Mouse (Mus musculus) limb, embryonic 11.5 days (tissue): Measurements from ENCODE around the gene Mrpl53. TPM values are rescaled to one million over a fixed set of nuclear protein-coding genes. Genes with fewer than 3 reads are reported as not detected.

Experiments used
- ATAC-seq: fragments of 200-750 bp; cut with Nextera tagmentation; 2 replicates; pipeline ENCODE4 v1.8.0; 2017; ENCODE audit warnings: low read depth; ENCODE audit not compliant: insufficient number of reproducible peaks, low FRiP score, low TSS enrichment
- DNase-seq: peaks from one replicate; pipeline ENCODE4 v3.0.0-alpha.2; 2015; ENCODE audit warnings: low spot score
- H3K27ac ChIP-seq: fragments of 300-500 bp; sonication (generic); replicated peaks from 2 replicates; pipeline ENCODE4 v1.5.1; 2014; ENCODE audit warnings: low read depth, mild to moderate bottlenecking, low read length
- H3K27me3 ChIP-seq: fragments of 300-500 bp; sonication (generic); 2 replicates; pipeline ENCODE4 v1.6.1; 2014; ENCODE audit warnings: mild to moderate bottlenecking, low read length, mixed read lengths; ENCODE audit not compliant: control insufficient read depth, insufficient read depth
- H3K36me3 ChIP-seq: fragments of 300-500 bp; sonication (generic); 2 replicates; pipeline ENCODE4 v1.6.1; 2014; ENCODE audit warnings: mild to moderate bottlenecking, low read length, moderate library complexity, mixed read lengths; ENCODE audit not compliant: control insufficient read depth, insufficient read depth
- H3K4me1 ChIP-seq: fragments of 300-500 bp; sonication (generic); 2 replicates; pipeline ENCODE4 v1.6.1; 2014; ENCODE audit warnings: low read length, mixed read lengths; ENCODE audit not compliant: control insufficient read depth, insufficient read depth
- H3K4me2 ChIP-seq: fragments of 300-500 bp; sonication (generic); 2 replicates; pipeline ENCODE4 v1.6.1; 2014; ENCODE audit warnings: low read depth, mild to moderate bottlenecking, moderate library complexity; ENCODE audit not compliant: severe bottlenecking
- H3K4me3 ChIP-seq: fragments of 300-500 bp; sonication (generic); 2 replicates; pipeline ENCODE4 v1.5.1; 2014; ENCODE audit warnings: low read depth, low read length
- H3K9ac ChIP-seq: fragments of 300-500 bp; sonication (generic); 2 replicates; pipeline ENCODE4 v1.6.1; 2014; ENCODE audit warnings: mild to moderate bottlenecking, low read length
- H3K9me3 ChIP-seq: fragments of 300-500 bp; sonication (generic); 2 replicates; pipeline ENCODE4 v1.6.1; 2016; ENCODE audit warnings: low read length; ENCODE audit not compliant: control insufficient read depth
- WGBS: fragments of 180-500 bp; shearing (Covaris S2); extraction: QIAGEN DNeasy Blood & Tissue Kit; methylation state at CpG from one replicate; pipeline ENCODE4 v1.1.7; 2014; 5-methylcytosine and 5-hydroxymethylcytosine counted together
- polyA plus RNA-seq: library from polyadenylated mRNA; unstranded; fragments of >200 nt; fragmentation: Nextera tagmentation; extraction: Ambion mirVana; gene quantifications from 2 replicates; pipeline ENCODE4 v1.2.1, GENCODE M21; 2014

The Mrpl53 gene
- polyA plus RNA-seq, result 140 and 141 TPM in 2 replicates

GRCm38 (mm10) chr6:83108762-83109668 lies at the start of gene Mrpl53:
TSS of gene Mrpl53 (plus strand) at chr6:83109040.
- under 1% methylated on average over 76 of the region's 76 CpGs for WGBS
- peak within 1 kb of the TSS; percentile 91 for H3K9ac ChIP-seq

DNA sequence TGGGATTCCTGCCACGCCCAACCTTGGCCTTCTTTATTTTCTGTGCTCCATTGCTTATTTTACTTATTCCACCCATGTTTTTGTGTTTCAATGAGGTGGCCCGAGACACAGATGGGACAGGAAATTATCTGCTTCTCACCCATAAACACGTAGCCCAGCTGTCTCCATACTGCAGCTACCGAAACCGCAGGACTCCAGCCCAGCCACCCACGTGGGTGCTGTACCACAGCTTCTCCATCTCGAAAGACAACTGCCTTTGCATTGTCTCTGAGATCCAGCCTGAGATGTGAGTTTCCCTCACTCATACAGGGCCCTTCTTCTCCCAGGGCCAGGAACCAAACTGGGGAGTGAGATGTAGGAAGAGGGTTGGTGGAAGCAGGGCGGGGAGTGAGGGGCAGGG lies 42.8 kb upstream of the Mrpl53 start:
- ATAC-seq (no peak), DNase-seq (no peak)
- Histone ChIP-seq H3K27me3 (peaks cover 87% of the 10 kb centered on the region), H3K27ac (no peak overlapping the region), H3K4me2 (no peak overlapping the region), H3K9ac (no peak overlapping the region), H3K4me1 (peaks cover 13% of the 10 kb centered on the region), H3K4me3 (no peak overlapping the region), H3K9me3 (no peaks in the 10 kb centered on the region), H3K36me3 (no peaks in the 10 kb centered on the region)
- WGBS, result 41% methylated on average over 8 of the region's 8 CpGs

More at GRCm38 (mm10) chr6:83108762-83109668, at the start of gene Mrpl53:
- Histone ChIP-seq H3K36me3 (peaks cover 2% of the 10 kb centered on the region; the same call in 1 of the 2 replicates), H3K27me3 (no peaks in the 10 kb centered on the region), H3K4me2 (peak within 1 kb of the TSS; percentile 85), H3K27ac (peak within 1 kb of the TSS; percentile 56), H3K4me1 (peaks cover 8% of the 10 kb centered on the region; the same call in 1 of the 2 replicates), H3K4me3 (peak within 1 kb of the TSS; percentile 97), H3K9me3 (no peaks in the 10 kb centered on the region)
- ATAC-seq (peak; percentile 73), DNase-seq (peak; percentile 84)

- 25% methylated on average over 6 of the region's 6 CpGs for WGBS
- peaks cover 89% of the 10 kb centered on the region for H3K27me3 ChIP-seq
- H3K36me3 ChIP-seq, result no peaks in the 10 kb centered on the region
- H3K4me2 ChIP-seq, result no peak overlapping the region
- no peak overlapping the region for H3K9ac ChIP-seq
- no peaks in the 10 kb centered on the region for H3K9me3 ChIP-seq
- ATAC-seq (no peak), DNase-seq (no peak)
- H3K27ac ChIP-seq, result no peak overlapping the region
- H3K4me1 ChIP-seq, result peaks cover 17% of the 10 kb centered on the region
- H3K4me3 ChIP-seq, result no peak overlapping the region
These were observed 42.4 kb upstream of the Mrpl53 start for GRCm38 (mm10) chr6:83066441-83066840.

DNA sequence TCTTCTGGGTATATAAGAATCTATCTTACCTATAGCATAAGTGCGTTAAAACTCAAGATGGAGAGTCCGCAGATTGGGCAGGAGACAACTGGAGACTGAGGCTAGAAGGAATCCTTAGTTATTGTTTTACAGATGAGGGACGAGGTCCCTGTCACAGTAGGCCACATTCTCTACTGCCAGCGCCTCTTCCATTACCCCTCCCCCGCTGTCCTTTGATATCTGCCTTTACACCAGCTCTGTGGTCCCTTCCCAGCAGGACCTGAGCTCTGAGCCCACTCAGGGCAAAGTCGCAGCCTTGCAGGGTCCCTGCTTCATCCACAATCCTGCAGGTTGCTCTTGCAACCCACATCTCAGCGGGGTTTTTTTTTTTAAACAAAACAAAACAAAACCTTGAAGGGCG lies 40.6 kb upstream of the Mrpl53 start:
- H3K36me3 ChIP-seq, result no peaks in the 10 kb centered on the region
- no peak for DNase-seq
- H3K4me2 ChIP-seq, result no peak overlapping the region
- no peak overlapping the region for H3K4me3 ChIP-seq
- peaks cover 96% of the 10 kb centered on the region for H3K27me3 ChIP-seq
- no peaks in the 10 kb centered on the region for H3K9me3 ChIP-seq
- peaks cover 19% of the 10 kb centered on the region for H3K4me1 ChIP-seq
- no peak overlapping the region for H3K27ac ChIP-seq
- ATAC-seq, result no peak
- WGBS, result 4% methylated on average over 8 of the region's 8 CpGs
- H3K9ac ChIP-seq, result no peak overlapping the region

DNA sequence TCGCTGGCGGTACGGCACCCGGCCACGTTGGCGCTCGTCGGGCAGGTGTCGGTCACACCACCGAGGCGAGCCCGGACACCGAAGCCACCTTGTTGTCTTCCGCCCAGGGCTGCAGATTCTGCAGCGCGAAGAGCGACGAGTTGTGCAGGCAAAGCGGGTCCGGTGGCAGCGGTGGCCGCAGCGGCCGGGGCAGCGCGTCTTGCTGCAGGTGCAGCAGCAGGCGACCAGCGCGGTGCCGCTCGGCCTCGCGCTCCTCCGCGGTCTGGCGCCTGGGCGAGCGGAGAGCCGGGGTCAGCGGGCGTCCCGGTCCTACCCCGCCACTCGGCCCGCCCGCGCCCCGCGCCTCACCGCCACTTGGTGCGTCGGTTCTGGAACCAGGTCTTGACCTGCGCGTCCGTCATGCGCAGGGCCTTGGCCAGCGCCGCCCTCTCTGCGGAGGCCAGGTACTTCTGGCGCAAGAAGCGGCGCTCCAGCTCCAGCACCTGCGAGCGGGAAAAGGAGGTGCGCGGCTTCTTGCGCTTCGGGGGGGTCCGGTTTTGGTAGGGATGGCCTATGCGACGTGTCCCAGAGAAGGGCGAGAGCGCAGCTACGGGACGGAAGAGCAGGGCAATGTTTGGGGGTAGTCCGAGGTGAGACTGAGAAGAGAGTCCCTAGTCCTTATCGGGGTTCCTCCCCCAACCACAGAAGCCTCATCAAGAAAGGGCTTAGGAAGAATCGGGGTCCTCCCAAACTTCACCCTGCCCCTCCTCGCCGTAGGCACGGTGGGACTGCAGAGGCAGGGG lies 39.9 kb upstream of the Mrpl53 start:
- Histone ChIP-seq H3K36me3 (no peaks in the 10 kb centered on the region), H3K4me1 (peaks cover 19% of the 10 kb centered on the region), H3K9me3 (no peaks in the 10 kb centered on the region), H3K4me3 (peak overlapping the region; percentile 15; the same call in 1 of the 2 replicates), H3K9ac (no peak overlapping the region), H3K27ac (no peak overlapping the region), H3K27me3 (peaks cover 95% of the 10 kb centered on the region), H3K4me2 (peak overlapping the region; percentile 25; the same call in 1 of the 2 replicates)
- DNase-seq (peak; percentile 55), ATAC-seq (no peak)
- WGBS, result under 1% methylated on average over 74 of the region's 81 CpGs

- Histone ChIP-seq H3K27me3 (peaks cover 96% of the 10 kb centered on the region), H3K27ac (no peak overlapping the region), H3K9me3 (no peaks in the 10 kb centered on the region), H3K4me2 (peak overlapping the region; percentile 39), H3K4me3 (peak overlapping the region; percentile 27; the same call in 1 of the 2 replicates), H3K4me1 (peaks cover 19% of the 10 kb centered on the region), H3K9ac (no peak overlapping the region), H3K36me3 (no peaks in the 10 kb centered on the region)
- WGBS, result 1% methylated on average over 66 of the region's 69 CpGs
- ATAC-seq, result no peak
- peak; percentile 73 for DNase-seq
These were observed 39.2 kb upstream of the Mrpl53 start for GRCm38 (mm10) chr6:83069488-83070246.

DNA sequence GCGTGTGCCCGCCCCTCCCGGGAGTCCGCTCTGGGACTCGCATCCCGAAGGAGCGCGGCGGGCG lies 38.8 kb upstream of the Mrpl53 start, which contains the start of gene Tlx2:
TSS of gene Tlx2 (minus strand) at position 47 of the 64 bp plus-strand sequence.
- Histone ChIP-seq H3K4me3 (peak within 1 kb of the TSS; percentile 27), H3K4me1 (peaks cover 19% of the 10 kb centered on the region), H3K27ac (no peak within 1 kb of the TSS), H3K27me3 (peaks cover 93% of the 10 kb centered on the region), H3K36me3 (no peaks in the 10 kb centered on the region), H3K9me3 (no peaks in the 10 kb centered on the region), H3K9ac (no peak within 1 kb of the TSS), H3K4me2 (peak within 1 kb of the TSS; percentile 39)
- ATAC-seq, result no peak
- DNase-seq, result no peak
- 1% methylated on average over 10 of the region's 10 CpGs for WGBS
